Mouse (Mus musculus) heart, embryonic 15.5 days (tissue): ENCODE results near the gene Pcsk7. TPM values are rescaled to one million over a fixed set of nuclear protein-coding genes. Genes with fewer than 3 reads are reported as not detected.
A peak's percentile ranks its signal among the peaks of the same experiment; 100 is the strongest.

Experiments
- ATAC-seq: fragments of 200-750 bp; cut with Nextera tagmentation; replicated peaks from 2 replicates; pipeline ENCODE4 v1.8.0; 2017; ENCODE audit warnings: low read depth, moderate TSS enrichment; ENCODE audit not compliant: insufficient number of reproducible peaks, insufficient read depth, low FRiP score
- H3K27ac ChIP-seq: fragments of 300-500 bp; sonication (generic); 2 replicates; pipeline ENCODE4 v1.5.1; 2015; ENCODE audit warnings: mild to moderate bottlenecking, inconsistent platforms
- H3K27me3 ChIP-seq: fragments of 300-500 bp; sonication (generic); 2 replicates; pipeline ENCODE4 v1.6.1; 2015; ENCODE audit warnings: inconsistent platforms
- H3K36me3 ChIP-seq: fragments of 300-500 bp; sonication (generic); 2 replicates; pipeline ENCODE4 v1.6.1; 2015; ENCODE audit warnings: mild to moderate bottlenecking, inconsistent platforms
- H3K4me1 ChIP-seq: fragments of 300-500 bp; sonication (generic); replicated peaks from 2 replicates; pipeline ENCODE4 v1.6.1; 2015; ENCODE audit warnings: inconsistent platforms
- H3K4me2 ChIP-seq: fragments of 300-500 bp; sonication (generic); 2 replicates; pipeline ENCODE4 v1.6.1; 2015; ENCODE audit warnings: inconsistent platforms, mild to moderate bottlenecking, moderate library complexity
- H3K4me3 ChIP-seq: fragments of 300-500 bp; sonication (generic); 2 replicates; pipeline ENCODE4 v1.5.1; 2015; ENCODE audit warnings: mild to moderate bottlenecking, inconsistent platforms
- H3K9ac ChIP-seq: fragments of 300-500 bp; sonication (generic); 2 replicates; pipeline ENCODE4 v1.6.1; 2015; ENCODE audit warnings: mild to moderate bottlenecking, inconsistent platforms
- H3K9me3 ChIP-seq: fragments of 300-500 bp; sonication (generic); replicated peaks from 2 replicates; pipeline ENCODE4 v1.6.1; 2016; ENCODE audit warnings: inconsistent platforms
- WGBS: fragments of 180-500 bp; shearing (Covaris S2); methylation state at CpG from one replicate; pipeline ENCODE4 v1.1.7; 2015; ENCODE audit warnings: mixed read lengths; 5-methylcytosine and 5-hydroxymethylcytosine counted together
- polyA plus RNA-seq: library from polyadenylated mRNA; unstranded; fragments of >200 nt; fragmentation: Nextera tagmentation; extraction: Ambion mirVana; gene quantifications from 2 replicates; pipeline ENCODE4 v1.2.1, GENCODE M21; 2015

The Pcsk7 gene
- polyA plus RNA-seq, 1 experiment from 2014 or later = 17.0 TPM

- Histone ChIP-seq H3K36me3 (peaks cover 48% of the 10 kb centered on the region), H3K4me1 (peaks cover 16% of the 10 kb centered on the region), H3K27ac (no peak overlapping the region), H3K4me3 (no peak overlapping the region), H3K9ac (no peak overlapping the region), H3K27me3 (no peaks in the 10 kb centered on the region), H3K9me3 (no peaks in the 10 kb centered on the region), H3K4me2 (no peak overlapping the region)
- no peak for ATAC-seq
- 93% methylated on average over 6 of the region's 6 CpGs for WGBS
Measured at GRCm38 (mm10) chr9:45939794-45940193, 33.5 kb downstream of the Pcsk7 start.

- Histone ChIP-seq H3K36me3 (peaks cover 54% of the 10 kb centered on the region), H3K27me3 (no peaks in the 10 kb centered on the region), H3K4me3 (no peak overlapping the region), H3K4me2 (no peak overlapping the region), H3K4me1 (peaks cover 7% of the 10 kb centered on the region), H3K9ac (no peak overlapping the region), H3K27ac (no peak overlapping the region), H3K9me3 (no peaks in the 10 kb centered on the region)
- no peak for ATAC-seq
- 66% methylated on average over 18 of the region's 18 CpGs for WGBS
Measured at GRCm38 (mm10) chr9:45941329-45941888, 35.1 kb downstream of the Pcsk7 start.

DNA sequence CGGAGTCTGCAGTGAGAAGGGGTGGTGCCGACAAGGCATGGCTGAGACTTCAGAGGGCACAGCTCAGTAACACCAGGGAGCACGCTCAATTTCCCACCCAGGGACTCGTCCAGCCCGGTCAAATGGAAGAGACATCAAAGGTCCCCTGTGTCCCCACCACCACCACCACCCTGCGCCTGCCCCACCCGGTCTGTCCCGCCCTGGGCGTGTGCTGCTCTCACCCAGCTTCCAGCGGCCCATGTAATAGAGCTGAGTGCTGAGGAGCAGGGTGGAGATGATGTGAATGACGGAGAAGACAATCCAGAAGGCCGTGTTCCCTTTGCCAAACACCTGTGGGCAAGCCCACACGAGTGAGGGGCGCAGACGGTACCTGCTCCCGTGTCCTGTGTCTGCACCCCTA is 36.2 kb downstream of the Pcsk7 start:
- H3K9ac ChIP-seq = no peak overlapping the region
- ATAC-seq = no peak
- H3K27ac ChIP-seq = no peak overlapping the region
- WGBS = 91% methylated on average over 16 of the region's 16 CpGs
- H3K4me2 ChIP-seq = no peak overlapping the region
- H3K4me3 ChIP-seq = no peak overlapping the region
- H3K36me3 ChIP-seq = peaks cover 58% of the 10 kb centered on the region
- no peaks in the 10 kb centered on the region for H3K4me1 ChIP-seq
- H3K9me3 ChIP-seq = no peaks in the 10 kb centered on the region
- no peaks in the 10 kb centered on the region for H3K27me3 ChIP-seq

GRCm38 (mm10) chr9:45942916-45943315 is 36.6 kb downstream of the Pcsk7 start:
- Histone ChIP-seq H3K4me1 (no peaks in the 10 kb centered on the region), H3K4me3 (no peak overlapping the region), H3K9me3 (no peaks in the 10 kb centered on the region), H3K27me3 (no peaks in the 10 kb centered on the region), H3K27ac (no peak overlapping the region), H3K4me2 (no peak overlapping the region), H3K9ac (no peak overlapping the region), H3K36me3 (peaks cover 60% of the 10 kb centered on the region)
- no peak for ATAC-seq
- 88% methylated on average over 8 of the region's 8 CpGs for WGBS

GRCm38 (mm10) chr9:45943628-45944505 is 37.6 kb downstream of the Pcsk7 start:
- Histone ChIP-seq H3K9ac (no peak overlapping the region), H3K4me2 (no peak overlapping the region), H3K9me3 (no peaks in the 10 kb centered on the region), H3K27me3 (no peaks in the 10 kb centered on the region), H3K36me3 (peaks cover 59% of the 10 kb centered on the region), H3K4me3 (no peak overlapping the region), H3K27ac (no peak overlapping the region), H3K4me1 (no peaks in the 10 kb centered on the region)
- 85% methylated on average over 8 of the region's 8 CpGs for WGBS
- no peak for ATAC-seq

DNA sequence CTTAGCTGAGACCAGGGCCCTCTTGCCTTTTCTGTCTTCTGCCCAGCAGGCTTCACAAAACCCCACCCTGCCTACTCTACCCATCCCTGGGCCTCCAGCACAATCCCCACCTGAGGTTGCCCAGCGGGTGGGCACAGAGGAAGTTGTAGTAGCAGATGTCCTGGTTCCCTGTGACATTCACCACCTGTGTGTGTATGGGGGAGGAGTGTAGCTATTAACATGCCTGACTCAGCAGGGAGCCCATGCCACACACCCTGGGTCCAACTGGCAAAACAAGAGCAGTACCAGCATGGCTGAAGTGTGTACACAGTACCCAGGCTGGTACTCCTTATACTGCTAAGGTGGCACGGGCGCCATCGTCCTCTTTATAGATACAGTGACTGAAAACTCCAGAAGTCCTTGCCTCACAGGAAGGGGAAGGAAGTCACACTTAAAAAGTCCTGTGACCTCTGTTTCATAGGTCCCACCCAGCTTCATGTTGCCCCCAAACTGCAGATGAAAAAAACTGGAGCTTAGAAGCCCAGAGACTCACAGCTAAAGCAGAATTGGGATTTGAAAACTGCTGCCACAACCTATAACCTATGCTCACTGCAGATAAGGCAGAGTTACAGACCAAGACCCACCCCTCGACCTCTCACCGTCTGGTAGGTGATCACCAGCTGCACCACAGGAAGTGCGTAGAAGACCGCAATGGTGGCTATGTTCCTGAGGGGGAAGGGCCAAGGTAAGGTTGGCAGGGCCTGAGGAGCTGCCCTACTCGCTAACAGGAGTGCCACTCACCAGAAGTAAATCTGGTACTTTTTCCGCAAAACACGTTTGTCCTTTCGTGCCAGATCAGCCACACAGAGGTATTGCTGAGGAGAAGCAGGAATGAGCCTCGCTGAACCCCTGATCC is 38.5 kb downstream of the Pcsk7 start:
- Histone ChIP-seq H3K27me3 (no peaks in the 10 kb centered on the region), H3K27ac (no peak overlapping the region), H3K4me1 (no peaks in the 10 kb centered on the region), H3K4me3 (no peak overlapping the region), H3K9ac (no peak overlapping the region), H3K4me2 (no peak overlapping the region), H3K36me3 (peaks cover 63% of the 10 kb centered on the region), H3K9me3 (no peaks in the 10 kb centered on the region)
- WGBS = 86% methylated on average over 13 of the region's 13 CpGs
- ATAC-seq = no peak

DNA sequence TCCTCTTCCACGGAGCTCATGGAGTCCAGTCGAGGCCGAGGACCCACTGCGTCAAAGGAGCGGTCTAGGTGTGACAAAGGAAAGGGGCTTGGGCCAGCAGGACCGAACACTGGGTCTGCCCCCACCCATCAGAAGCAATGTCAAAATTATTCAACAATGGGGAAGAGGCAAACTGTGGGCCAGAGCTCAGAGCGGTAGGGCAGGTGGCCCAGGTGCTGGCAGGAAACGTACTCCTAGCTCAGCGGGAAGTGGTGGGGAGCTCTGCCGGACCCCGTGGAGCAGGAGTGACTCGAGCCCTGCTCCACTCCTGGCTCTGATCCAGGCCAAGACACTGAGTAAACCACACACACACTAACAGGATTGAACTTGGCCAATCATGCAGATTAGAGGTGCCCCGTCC is 39.4 kb downstream of the Pcsk7 start:
- no peak overlapping the region for H3K9ac ChIP-seq
- H3K9me3 ChIP-seq = no peaks in the 10 kb centered on the region
- WGBS = 84% methylated on average over 13 of the region's 13 CpGs
- ATAC-seq = no peak
- no peaks in the 10 kb centered on the region for H3K4me1 ChIP-seq
- no peak overlapping the region for H3K4me2 ChIP-seq
- H3K36me3 ChIP-seq = peaks cover 73% of the 10 kb centered on the region
- no peak overlapping the region for H3K27ac ChIP-seq
- H3K27me3 ChIP-seq = no peaks in the 10 kb centered on the region
- H3K4me3 ChIP-seq = no peak overlapping the region

- Histone ChIP-seq H3K4me1 (no peaks in the 10 kb centered on the region), H3K27me3 (no peaks in the 10 kb centered on the region), H3K36me3 (peaks cover 72% of the 10 kb centered on the region), H3K9me3 (no peaks in the 10 kb centered on the region), H3K4me3 (no peak overlapping the region), H3K9ac (no peak overlapping the region), H3K4me2 (no peak overlapping the region), H3K27ac (no peak overlapping the region)
- ATAC-seq = no peak
- 85% methylated on average over 16 of the region's 16 CpGs for WGBS
Measured at GRCm38 (mm10) chr9:45946182-45946871, 40.0 kb downstream of the Pcsk7 start.

DNA sequence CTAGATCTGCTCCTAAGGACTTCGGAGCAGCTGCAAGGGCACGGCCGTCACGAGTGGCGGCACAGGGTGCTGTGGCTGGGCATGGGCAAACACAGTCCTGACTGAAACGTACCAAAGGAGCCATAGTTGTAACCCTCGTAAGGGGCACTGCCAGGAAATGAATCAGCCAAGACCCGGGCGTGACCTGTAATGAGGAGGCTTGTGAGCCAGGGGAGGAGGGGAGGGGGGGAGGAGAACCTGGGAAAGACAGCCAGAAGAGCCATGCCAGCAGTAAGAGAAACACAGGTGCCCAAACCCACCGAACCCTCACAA is 40.5 kb downstream of the Pcsk7 start:
- ATAC-seq = no peak
- WGBS = 83% methylated on average over 10 of the region's 10 CpGs
- no peak overlapping the region for H3K4me3 ChIP-seq

GRCm38 (mm10) chr9:45952057-45952456 is 45.8 kb downstream of the Pcsk7 start:
- ATAC-seq = no peak
- H3K4me3 ChIP-seq = no peak overlapping the region
- H3K4me1 ChIP-seq = peaks cover 23% of the 10 kb centered on the region
- no peak overlapping the region for H3K27ac ChIP-seq
- 90% methylated on average over 4 of the region's 4 CpGs for WGBS
- no peak overlapping the region for H3K9ac ChIP-seq
- no peaks in the 10 kb centered on the region for H3K9me3 ChIP-seq
- H3K36me3 ChIP-seq = peaks cover 50% of the 10 kb centered on the region
- no peaks in the 10 kb centered on the region for H3K27me3 ChIP-seq
- no peak overlapping the region for H3K4me2 ChIP-seq

More for the DNA sequence above, 40.5 kb downstream of the Pcsk7 start:
- Histone ChIP-seq H3K9me3 (no peaks in the 10 kb centered on the region), H3K27ac (no peak overlapping the region), H3K36me3 (peaks cover 72% of the 10 kb centered on the region), H3K9ac (no peak overlapping the region), H3K4me2 (no peak overlapping the region), H3K4me1 (no peaks in the 10 kb centered on the region), H3K27me3 (no peaks in the 10 kb centered on the region)

DNA sequence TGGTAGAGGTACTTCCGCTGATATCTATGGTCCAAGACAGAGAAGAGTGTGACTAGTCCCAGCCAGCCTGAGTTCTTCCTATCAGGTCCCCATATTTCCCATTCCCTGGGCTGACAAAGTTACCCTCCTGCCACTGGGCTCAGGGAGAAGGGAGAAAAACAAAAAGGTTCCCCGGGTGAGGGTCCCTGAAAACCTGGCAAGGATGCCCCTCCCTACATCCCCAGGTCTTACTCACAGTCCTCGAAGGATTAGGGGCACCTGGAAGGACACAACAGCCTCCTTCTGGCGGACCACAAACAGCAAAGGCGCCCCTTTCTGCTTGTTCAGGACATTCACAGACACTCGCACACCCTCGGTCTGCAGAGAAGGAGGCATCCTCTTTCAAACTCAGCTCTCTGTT is 46.6 kb downstream of the Pcsk7 start:
- H3K9ac ChIP-seq = 0 out of 2 replicates have a peak overlapping the region, but pooled peaks have one; percentile 97
- H3K9me3 ChIP-seq = no peaks in the 10 kb centered on the region
- no peaks in the 10 kb centered on the region for H3K27me3 ChIP-seq
- H3K4me1 ChIP-seq = peaks cover 23% of the 10 kb centered on the region
- peak overlapping the region; percentile 80 for H3K4me2 ChIP-seq
- no peak for ATAC-seq
- peak overlapping the region; percentile 92 for H3K4me3 ChIP-seq
- 78% methylated on average over 7 of the region's 7 CpGs for WGBS
- no peak overlapping the region for H3K27ac ChIP-seq
- peaks cover 43% of the 10 kb centered on the region for H3K36me3 ChIP-seq
